In genomic region chr5:114567075-114567517, GRCm38 (mm10) we compare ENCODE assay signal across 8 mouse cellular contexts. TPM values are rescaled to one million over a fixed set of nuclear protein-coding genes. Genes with fewer than 3 reads are reported as not detected.
DNase-seq lines count a peak whose midpoint lies in the region; ATAC-seq lines count a peak whose summit lies in the region.

No protein-coding gene starts in this region.

- peak; percentile 93 for DNase-seq in adrenal gland, adult 8-10 months
- DNase-seq in embryo, embryonic 11.5 days (ENCODE audit: low read depth, low spot score): peak; percentile 94
- DNase-seq in gonadal fat pad, adult 2 months (ENCODE audit: low read depth): peak; percentile 37
- DNase-seq in left cerebral cortex, postnatal 25 days (ENCODE audit: low spot score in 2 of 2): peak; percentile 94 to 97
- peak; percentile 98 for DNase-seq in midbrain, embryonic 10.5 days (ENCODE audit: low spot score)
- DNase-seq in right cerebral cortex, postnatal 36 days (ENCODE audit: low spot score in 2 of 2): peak; percentile 92 to 94
- DNase-seq in urinary bladder, postnatal 4 days (ENCODE audit: low spot score in 2 of 2): peak; percentile 96

- no peaks in the 10 kb centered on the region for H3K36me3 ChIP-seq in intestine, embryonic 16.5 days (ENCODE audit: control insufficient read depth, insufficient read depth, low read length)
- no peaks in the 10 kb centered on the region for H3K36me3 ChIP-seq in midbrain, embryonic 10.5 days

- H3K9ac ChIP-seq in intestine, embryonic 16.5 days (ENCODE audit: low read depth, low read length): peak overlapping the region; percentile 78

- peak overlapping the region; percentile 94 for H3K4me2 ChIP-seq in intestine, embryonic 16.5 days (ENCODE audit: low read depth, low read length)

- peak; percentile 89 for ATAC-seq in intestine, embryonic 16.5 days

- peaks cover 10% of the 10 kb centered on the region for H3K9me3 ChIP-seq in intestine, embryonic 16.5 days (ENCODE audit: control insufficient read depth, low read length)
- H3K9me3 ChIP-seq in midbrain, embryonic 10.5 days (replicated peaks): peaks cover 13% of the 10 kb centered on the region

- H3K27ac ChIP-seq in intestine, embryonic 16.5 days (ENCODE audit: low read length): peak overlapping the region; percentile 81
- H3K27ac ChIP-seq in midbrain, embryonic 10.5 days (replicated peaks): peak overlapping the region; percentile 93

- no peaks in the 10 kb centered on the region; the same call in 1 of the 2 replicates for H3K27me3 ChIP-seq in intestine, embryonic 16.5 days (replicated peaks; ENCODE audit: control insufficient read depth, insufficient read depth, low read length)
- H3K27me3 ChIP-seq in midbrain, embryonic 10.5 days (ENCODE audit: low read depth, poor library complexity, severe bottlenecking): peaks cover 57% of the 10 kb centered on the region

- peak overlapping the region; percentile 85 for H3K4me3 ChIP-seq in intestine, embryonic 16.5 days (ENCODE audit: low read length)
- peak overlapping the region; percentile 88 for H3K4me3 ChIP-seq in midbrain, embryonic 10.5 days

- WGBS in intestine, embryonic 16.5 days: under 1% methylated on average over 52 of the region's 52 CpGs
- WGBS in midbrain, embryonic 10.5 days: under 1% methylated on average over 52 of the region's 52 CpGs

- H3K4me1 ChIP-seq in intestine, embryonic 16.5 days (ENCODE audit: control insufficient read depth, insufficient read depth, low read length): peaks cover 49% of the 10 kb centered on the region
- H3K4me1 ChIP-seq in midbrain, embryonic 10.5 days: peaks cover 66% of the 10 kb centered on the region

- intact Hi-C loops in left cerebral cortex, postnatal 25 days (cut with DNase I): loop anchor here (2.0 to 5.0 kb wide), 2 partner anchors 42 to 205 kb away; partner anchors contain the start of gene Ankrd13a

RNA-seq across cellular contexts. Expression of gene Fam222a, which starts 0.7 kb away (rescaled TPM):
- 10 to 100 TPM; 28.1 to 47.2 (median 33.7) TPM for total RNA-seq in adrenal gland, adult 8-10 months (2022)
- 2.1 TPM in 2 replicates for polyA plus RNA-seq in gonadal fat pad, adult 2 months (2012; rRNA removed)
- polyA plus RNA-seq in intestine, embryonic 16.5 days (2015; fragmentation: Nextera tagmentation; extraction: Ambion mirVana): 3.9 and 5.8 TPM in 2 replicates
- 10 to 100 TPM in 1 of 2 experiments, 1 to 10 TPM in 1; 6.8 to 12.8 TPM for total RNA-seq in left cerebral cortex, postnatal 25 days (2021)
- 4.0 and 5.1 TPM in 2 replicates for polyA plus RNA-seq in midbrain, embryonic 10.5 days (2016; fragmentation: Nextera tagmentation; extraction: Ambion mirVana)

Comparison
In these comparisons a context has a peak if more than half of its experiments do, and no peak if none do; other contexts are left out.
1. Peak in every context shown above with its lines: DNase-seq, ATAC-seq, H3K4me3 ChIP-seq and H3K27ac ChIP-seq.
2. DNase-seq: peak in every context shown above with its lines; median percentile 98 in midbrain, embryonic 10.5 days; 96 in urinary bladder, postnatal 4 days; 96 in left cerebral cortex, postnatal 25 days; 94 in embryo, embryonic 11.5 days; 93 in adrenal gland, adult 8-10 months; 93 in right cerebral cortex, postnatal 36 days; 37 in gonadal fat pad, adult 2 months.